Mouse (Mus musculus) retina, postnatal 1 day (tissue): ENCODE measurements around the gene Ip6k1.

Experiments used
- DNase-seq: peaks from one replicate; pipeline ENCODE4 v3.0.0-alpha.2; 2012

The Ip6k1 gene

DNA sequence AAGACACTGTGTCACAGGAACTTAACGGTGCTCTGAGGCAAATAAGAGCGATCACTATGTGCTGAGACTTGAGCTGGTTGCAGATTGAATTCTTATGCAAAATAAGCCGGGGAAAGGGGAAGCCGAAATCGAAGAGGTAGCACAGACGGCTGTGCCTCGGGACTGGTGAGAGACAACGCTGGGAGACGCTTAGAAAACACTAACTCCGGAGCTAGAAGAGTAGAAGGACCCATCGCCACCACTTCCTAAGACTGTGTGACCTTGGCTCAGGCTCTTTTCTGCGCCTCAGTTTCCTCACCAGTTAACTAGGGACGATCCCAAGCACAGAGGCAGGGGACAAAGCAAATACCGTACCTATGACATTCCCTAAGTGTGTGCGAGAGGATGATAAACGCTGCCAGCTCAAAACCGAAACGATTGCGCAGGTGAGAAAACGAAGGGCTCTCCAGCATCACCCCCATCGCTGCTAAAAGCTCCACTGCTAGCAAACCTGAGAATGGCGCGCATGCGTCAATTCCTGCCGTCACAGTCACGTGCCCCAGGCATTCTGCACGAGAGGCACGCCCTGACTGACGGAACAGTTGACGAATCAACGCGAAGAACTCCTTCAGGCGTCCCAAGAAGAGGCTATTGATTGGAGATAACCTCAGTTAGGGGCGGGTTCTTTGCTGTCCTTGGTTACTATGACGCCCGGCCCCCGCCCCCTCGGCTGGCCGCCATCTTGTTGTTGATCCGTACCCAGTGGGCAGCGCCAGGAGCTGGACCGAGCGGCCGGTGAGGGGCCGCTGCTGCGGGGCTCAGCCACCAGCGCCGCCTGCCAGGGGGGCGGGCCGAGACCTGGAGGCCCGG lies at the start of gene Ip6k1:
Gene Ip6k1, plus strand, starts transcription at position 580 of the 849 bp plus-strand sequence.
- peak; percentile 100 for DNase-seq

DNA sequence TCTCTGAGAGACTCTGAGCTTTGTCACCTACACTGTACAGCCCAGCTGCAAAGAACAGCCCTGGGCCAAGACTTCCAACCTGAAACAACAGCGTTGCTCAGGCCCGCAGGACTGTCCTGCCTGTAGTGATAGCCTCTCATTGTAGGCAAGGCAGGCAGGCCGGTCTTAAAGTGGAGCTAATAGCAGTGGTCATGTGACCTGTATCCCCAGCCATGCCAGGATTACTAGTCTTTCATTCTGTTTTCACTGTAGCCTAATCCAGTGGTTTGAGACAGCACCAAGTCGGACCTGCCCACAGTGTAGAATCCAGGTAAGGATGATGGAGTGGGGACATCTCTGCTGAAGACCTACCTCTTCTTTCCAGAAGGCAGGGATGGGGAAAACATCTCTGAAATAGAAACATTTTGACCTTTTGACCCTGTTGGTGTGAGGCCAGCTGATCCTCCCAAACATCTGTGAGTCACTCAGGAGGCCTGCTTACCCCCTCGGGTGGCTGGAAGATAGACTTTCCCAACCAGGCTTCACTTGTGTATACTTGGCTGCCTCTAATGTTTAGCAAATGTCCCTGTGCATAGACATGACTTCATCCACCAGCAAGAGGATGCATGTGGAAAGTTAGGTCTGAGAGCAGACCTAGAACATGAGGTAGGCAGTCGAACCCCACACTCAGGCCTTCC lies 46.5 kb upstream of the Ip6k1 start:
- DNase-seq = no peak

DNA sequence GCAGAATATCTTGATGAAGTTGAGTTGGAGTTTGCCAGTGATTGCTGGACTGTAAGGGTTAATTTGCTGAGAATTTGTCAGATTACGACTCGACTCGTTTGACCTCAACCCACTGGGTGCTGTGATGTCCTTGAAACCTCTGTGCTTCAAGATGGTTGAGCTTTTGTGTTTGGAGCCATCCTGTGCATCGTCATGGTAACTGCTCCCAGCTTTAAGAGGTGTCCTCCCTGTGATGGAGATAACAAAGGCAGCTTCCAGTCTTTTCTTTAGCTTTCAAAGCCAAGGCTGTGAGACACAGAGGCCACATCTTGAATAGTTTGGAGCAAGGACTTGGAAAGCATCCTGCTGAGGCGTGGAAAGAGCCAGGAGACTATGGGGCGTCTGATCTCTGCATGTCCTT lies 45.2 kb upstream of the Ip6k1 start:
- DNase-seq = no peak

DNA sequence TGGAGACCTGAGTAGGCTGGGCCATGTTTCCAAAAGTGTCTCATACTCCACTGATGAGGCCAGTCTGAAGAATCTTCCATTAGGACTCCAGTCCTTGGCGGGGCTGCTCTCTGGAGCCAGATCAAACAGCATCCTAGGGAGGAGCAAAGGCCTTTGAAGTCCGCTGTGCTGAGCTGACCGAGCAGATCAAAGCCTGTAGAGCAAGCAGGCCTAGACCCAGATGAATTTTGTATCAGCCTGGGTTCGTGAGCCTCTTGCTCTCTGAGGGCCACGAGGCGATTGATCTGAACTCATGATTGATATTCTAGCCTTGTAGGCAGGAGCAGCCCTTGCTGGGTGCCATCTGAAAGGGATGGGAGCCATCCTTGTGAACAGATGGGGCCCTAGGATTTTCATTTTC lies 42.4 kb upstream of the Ip6k1 start:
- DNase-seq = no peak

DNA sequence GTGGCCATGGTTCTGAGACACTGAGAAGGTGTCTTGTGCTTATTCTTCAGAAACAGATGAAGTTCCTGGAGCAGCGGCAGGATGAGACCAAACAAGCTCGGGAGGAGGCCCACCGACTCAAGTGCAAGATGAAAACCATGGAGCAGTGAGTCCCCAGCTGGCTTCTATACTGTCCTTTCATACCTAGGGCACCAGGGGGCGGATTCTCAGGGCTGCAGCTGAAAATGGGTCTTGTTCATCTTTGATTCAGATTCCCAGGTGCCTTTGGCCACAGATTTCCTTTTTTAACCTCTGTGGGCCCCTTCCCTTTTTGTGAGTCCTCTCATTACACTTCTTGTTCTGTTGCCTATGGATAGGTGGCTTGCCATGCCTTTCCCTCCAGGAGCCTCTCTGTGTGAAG lies 41.4 kb upstream of the Ip6k1 start:
- peak; percentile 16 for DNase-seq

DNA sequence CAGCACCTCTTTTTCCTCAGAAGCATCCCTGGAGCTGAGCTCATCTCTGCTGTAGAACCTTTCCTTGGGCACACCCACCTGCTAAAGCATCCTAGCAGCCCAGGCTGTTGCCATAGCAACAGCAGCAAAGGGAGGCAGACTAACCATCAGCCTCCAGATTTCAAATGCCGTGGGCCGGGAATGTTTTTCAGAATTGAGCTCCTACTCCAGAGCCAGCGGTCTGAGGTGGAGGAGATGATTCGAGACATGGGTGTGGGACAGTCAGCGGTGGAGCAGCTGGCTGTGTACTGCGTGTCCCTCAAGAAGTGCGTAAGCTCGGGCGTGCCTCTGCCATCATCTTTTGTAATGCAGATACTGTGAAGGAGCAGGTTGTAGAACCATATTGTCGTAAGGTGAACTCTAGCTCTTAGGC lies 40.9 kb upstream of the Ip6k1 start:
- peak; percentile 45 for DNase-seq

DNA sequence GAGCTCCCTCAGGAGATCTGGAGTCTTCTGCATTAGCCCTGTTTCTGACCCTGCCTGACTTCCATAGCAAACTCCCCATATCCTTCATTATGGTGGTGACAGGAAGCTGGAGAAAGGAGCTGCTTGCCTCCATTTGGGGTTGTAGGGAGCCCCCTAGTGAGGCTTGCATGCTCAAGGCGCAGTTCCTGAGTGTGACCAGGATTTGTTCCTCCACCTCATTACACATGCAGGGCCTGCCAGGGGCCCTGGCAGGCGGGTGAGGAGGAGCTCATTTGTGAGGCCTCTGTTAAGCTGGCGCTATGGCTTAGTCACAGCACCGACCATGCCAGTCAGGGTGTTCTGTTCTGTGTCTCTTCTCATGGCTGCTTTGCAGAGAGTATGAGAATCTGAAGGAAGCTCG lies 40.4 kb upstream of the Ip6k1 start:
- peak; percentile 41 for DNase-seq

DNA sequence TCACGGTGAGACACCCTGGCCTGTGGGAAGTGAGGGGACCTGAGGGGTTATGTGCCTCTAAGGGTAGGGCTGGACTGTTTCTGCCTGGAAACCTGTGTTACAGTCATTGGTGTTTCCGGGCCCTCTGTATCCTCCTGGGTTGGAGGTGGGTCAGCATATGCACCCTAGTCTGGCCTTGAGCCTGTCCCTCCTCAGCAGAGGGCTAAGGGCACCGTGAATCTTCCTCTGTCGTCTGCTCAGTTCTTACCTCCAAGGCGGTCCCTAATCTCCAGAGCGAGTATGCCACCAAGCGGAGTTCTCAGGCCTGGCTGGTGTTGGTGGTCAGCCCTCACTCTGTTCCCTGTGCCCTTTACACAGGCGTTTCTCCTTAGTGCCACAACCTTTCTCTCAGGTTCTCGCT lies 39.4 kb upstream of the Ip6k1 start:
- no peak for DNase-seq

DNA sequence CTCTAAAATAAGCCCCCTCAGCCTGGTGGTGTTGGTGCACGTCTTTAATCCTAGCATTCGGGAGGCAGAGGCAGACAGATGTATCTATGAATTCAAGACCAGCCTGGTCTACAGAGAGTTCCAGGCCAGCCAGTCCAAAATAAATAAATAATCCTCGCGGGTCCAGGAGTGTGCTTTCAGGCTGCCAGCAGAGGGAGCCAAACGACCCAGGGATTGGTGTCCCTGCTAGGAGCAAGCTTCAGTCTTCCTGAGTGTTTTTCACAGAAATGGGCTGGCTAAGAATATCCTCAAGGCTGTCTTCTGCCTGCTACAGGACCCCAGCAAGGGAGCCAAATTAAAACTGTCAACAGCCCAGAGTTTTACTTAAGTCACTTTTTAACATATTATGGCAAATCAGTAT lies 38.6 kb upstream of the Ip6k1 start:
- peak; percentile 86 for DNase-seq

DNA sequence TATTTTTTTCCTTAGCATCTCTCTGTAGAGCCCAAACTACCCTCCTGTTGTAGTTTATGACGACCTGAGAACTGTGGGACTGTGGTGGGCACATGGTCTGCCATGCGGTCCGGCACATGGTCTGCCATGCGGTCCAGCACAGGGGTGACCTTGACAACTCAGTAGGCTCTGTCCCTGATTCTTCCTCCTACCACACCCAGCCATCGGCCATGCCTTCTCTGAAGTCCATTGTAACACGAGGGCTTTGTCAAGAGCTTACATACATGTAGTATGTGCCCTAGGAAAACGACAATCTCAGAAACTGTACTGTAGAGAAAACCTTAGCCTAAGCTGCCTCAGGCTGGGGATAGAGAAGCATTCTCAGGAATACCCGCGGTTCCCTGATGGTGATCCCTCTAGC lies 37.6 kb upstream of the Ip6k1 start:
- no peak for DNase-seq

DNA sequence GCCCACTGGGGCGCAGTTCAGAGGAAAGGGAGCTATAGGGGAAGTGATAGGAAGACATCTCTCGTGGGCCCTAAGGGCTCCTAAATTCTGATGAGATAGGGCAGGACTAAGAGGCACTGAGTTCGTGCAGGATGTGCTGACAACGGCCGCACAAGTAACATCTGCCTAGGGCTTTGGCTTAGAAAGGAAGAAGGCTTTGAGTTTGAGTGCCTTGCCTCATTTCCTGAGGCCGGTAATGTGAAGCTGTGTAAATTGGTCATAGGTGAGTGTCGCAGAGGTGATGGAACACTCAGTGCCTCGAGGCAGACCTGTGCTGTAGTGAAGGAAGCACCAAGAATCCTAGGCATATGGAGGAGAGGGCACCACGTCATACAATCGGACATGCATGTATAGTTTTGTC lies 35.6 kb upstream of the Ip6k1 start:
- DNase-seq = no peak

DNA sequence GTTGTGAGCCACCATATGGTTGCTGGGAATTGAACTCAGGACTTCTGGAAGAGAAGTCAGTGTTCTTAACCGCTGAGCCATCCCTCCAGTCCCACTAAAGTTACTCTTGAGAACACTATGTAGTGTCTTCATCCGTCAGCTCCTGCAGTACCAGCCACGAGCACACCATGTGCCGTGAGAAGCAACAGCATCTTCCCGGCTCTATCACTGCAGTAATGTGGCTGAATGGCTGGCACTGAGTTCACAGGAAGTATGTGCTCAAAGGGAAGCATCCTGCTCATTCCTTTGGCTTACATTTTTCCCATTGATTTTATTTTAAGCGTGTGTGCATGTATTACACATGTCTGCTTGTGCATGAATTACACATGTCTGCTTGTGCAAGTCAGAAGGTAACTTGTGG lies 34.9 kb upstream of the Ip6k1 start:
- DNase-seq = no peak

DNA sequence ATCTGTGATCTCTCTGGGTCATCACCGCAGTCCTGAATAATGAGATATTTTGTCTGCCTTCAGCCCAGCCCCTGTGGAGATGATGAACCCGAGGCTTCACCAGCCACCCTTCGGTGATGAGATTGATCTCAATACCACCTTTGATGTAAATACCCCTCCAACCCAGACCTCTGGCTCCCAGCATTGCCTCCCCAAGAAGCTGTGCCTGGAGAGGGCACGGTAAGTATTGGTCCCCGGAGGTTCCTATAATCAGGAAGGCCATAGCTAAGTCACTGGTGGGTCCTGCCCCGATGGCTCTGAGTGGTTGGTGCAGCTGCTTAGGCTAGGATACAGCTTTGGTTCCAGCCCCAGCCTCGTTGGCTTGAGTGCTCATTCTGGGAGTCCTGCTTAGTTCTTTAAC lies 33.8 kb upstream of the Ip6k1 start:
- no peak for DNase-seq

DNA sequence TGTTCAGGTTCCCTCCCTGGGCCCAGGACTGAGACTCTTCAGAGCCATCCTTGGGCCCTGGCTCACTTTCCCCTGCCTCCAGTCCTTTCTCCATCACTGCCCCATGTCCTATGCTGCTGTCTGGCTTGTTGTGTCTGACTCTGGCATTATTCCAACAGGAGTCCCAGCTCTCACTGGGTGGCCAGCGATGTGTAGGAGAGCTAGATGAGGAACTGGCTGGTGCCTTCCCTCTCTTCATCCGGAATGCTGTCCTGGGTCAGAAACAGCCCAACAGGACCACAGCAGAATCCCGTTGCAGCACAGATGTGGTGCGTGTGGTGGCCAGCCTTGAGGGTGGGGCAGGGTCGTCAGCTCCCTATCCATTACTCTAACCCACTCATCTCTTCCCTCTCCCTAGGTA lies 32.0 kb upstream of the Ip6k1 start:
- no peak for DNase-seq

DNA sequence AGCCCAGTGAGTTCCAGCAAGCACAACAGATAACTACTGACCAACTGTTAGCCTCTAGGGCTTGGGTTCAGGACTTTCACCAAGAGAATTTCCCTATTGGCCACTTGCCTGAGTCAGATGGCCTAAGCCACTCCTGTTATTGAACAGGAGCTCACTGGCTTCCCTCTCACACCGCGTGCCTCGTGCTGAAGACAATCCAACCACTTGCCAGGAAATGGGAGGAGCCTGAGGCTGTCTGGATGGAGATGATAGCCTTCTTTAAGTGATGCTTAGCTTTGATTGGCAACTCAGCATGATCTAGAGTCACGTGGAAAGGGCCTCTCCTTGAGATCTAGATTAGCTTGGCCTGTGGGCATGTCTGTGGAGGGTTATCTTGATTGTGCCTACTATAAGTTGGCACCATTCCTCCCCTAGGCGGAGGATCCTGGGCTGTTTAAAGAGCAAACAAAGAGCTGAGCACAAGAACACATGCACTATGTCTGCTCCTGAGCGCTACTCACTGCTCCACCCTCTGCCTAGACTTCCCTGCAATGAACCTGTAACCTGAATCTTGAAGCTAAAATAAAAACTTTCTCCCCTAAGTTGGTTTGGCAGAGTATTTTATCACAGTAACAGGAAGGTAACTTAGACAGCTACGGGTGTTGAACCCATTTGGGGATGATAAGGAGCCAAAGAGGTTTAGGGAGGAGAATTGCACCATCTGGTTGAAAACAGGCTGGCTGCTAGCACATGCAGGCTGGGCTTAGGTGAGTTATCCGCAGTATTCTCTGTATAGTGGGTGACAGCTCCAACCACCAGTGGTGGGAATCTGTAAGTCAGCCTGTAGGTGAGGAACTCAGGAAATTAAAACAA lies 30.4 kb upstream of the Ip6k1 start:
- no peak for DNase-seq

DNA sequence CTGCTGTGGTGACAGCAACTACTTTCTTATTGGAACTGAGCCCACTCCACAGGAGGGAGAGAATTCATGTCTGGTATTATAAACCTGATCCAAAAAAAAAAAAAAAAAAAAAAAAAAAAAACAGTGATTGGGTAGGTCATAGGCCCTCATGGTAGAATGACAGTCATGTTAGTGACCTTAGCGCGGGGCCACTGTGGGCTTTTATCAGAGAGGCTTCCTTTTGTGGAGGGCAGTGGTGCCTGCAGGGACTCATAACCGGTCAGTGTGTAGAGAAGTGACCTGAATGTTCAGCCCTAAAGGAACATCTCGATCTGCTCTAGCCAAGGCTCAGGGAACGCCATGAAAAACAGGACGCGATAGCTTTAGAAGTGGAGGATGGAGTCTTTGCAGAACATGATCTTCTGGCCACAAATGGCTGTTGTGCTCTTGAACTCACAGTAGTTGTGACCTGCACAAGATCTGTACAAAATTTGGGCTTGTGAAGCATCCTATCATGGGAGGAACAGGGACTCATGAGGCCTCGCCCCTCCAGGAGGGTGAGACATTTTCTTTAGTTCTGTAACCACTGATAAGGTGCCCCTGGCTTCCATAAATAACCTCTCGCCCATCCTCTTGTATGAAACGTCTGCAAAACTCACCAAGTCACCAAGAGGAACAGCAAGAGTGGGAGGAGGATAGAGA lies 27.7 kb upstream of the Ip6k1 start:
- no peak for DNase-seq

DNA sequence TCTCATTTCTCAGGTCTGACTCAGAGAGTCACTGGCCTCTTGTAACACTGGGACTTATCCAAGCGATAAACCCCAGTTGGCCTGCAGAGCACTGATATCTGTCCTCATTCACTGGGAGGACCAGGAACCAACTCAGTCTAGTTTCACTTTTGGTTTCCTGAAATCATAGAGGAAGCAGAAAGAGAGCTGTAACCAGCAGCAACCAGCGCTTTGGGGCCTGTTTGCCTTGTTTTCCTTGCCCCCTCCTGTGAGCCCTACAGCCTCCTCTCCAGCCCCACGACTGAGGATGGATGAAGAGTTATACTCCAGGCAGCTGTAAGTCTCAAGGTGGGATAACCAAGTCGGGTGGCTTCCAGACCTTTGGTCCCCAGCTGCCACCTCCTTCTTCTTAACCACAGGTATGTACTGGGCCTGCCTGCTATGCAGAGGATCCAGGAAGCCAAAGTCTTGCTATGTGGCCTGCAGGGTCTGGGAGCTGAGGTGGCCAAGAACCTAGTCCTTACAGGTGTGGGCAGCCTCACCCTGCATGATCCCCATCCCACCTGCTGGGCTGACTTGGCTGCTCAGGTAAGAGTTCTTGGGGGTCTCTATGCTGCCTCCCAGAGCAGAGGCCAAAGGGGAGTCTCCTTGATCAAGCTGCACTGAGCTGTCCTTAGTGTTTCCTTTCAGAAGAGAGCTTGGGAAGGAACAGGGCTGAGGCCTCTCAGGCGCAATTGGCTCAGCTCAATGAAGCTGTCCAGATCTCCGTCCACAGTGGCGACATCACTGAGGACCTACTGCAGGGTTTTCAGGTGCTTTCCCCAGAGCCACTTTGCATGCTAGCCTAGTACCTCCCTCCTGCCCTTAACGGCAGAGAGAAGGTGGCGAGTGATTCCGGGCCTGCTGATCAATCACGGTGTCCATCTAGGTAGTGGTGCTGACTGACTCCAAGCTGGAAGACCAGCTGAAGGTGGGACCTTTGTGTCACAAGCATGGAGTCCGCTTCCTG lies 26.6 kb upstream of the Ip6k1 start, which contains the start of gene Uba7:
Gene Uba7, plus strand, starts transcription at position 107 of the 988 bp plus-strand sequence.
- DNase-seq = no peak

DNA sequence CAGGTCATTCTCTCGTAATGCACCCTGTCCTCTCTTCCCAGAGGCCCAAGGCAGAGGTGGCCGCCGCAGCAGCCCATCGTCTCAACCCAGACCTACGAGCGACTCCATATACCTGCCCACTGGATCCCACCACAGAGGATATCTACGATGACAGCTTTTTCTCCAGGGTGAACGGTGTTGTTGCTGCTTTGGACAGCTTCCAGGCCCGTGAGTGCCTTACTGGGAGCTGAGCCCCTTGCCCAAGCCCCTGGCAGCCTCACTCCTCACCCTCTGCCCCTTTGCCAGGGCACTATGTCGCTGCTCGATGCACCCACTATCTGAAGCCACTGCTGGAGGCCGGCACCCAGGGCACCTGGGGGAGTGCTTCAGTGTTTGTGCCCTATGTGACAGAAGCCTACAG lies 23.5 kb upstream of the Ip6k1 start:
- DNase-seq = no peak

DNA sequence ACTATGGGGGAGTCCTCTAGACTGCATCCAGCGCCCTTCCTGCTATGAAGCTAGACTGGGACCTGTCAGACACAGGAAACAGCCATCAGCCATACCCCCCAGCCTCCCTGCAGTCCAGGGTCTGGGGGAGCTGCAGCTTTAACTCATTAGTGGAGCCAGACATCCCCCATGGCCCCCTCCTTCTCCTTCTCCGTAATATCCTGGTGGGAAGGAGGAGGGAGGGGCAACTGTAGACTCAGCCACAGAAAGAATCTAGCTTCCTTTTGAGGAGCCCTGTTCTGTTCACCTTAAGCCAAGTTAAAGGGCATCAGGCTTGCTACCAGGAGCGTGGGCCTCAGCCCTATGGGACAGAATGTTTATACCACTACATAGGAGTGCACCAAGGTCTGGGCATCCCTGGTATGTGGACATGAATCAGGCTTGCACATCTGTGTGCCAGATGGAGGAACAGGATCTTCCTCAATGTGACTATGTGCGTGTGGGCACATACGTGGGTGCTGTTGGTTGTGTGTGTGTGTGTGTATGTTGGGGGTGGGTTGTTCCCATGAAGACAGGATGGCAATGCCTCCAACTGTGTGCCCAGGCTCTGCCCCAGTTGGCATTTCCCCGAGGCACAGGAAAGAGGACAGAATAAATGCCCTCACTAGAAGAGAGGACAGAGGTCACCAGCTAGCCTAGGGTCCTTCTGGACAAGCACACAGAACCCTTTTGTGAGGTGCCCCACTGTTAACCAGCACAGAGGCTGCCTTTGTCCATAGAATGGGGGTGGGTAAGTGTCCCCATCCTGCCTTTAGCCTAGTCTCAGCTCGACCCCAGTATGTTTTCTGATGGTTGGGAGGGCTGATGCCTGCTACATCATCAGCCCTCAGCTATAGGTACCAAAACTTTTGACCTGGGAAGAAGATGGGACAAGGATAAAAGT lies 20.4 kb upstream of the Ip6k1 start:
- DNase-seq = peak; percentile 60

DNA sequence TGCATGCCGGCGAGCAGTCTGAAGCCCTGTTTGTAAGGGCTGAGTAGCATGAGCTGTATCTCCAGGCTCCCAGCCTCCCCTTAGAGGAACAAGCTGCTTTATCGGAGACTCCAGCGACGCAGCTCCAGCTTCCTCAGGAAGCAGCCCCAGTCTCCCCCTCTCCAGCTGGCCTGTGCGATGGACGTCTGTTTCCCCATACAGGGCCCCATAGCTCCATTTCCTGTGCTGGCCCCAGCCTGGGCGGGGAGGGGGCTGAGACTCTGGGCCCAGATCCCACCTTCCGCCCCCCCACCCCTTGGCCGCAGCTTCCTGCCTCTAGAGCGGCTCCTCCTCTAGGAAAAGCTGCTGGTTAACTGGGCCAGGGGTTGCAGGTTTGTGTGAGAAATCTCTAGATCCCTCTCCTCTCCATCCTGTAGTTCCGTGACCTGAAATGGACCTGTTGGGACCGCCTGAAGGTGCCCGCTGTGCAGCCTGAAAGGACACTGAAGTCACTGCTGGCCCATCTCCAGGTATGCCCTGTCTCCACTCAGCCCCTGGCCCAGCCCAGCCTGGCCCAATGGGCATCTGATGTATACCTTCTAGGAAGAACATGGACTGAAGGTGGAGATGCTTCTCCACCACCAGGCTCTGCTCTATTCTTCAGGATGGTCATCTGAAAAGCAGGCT lies 19.5 kb upstream of the Ip6k1 start, which contains the start of gene Gm20661:
Gene Gm20661, plus strand, starts transcription at position 378 of the 666 bp plus-strand sequence.
- peak; percentile 76 for DNase-seq
